Mouse (Mus musculus) CH12.LX (cell line): ENCODE measurements around the gene Ifi205.

Experiments used
- CTCF ChIP-seq, 2 experiments: IDR thresholded peaks in 1 of 2; conservative IDR thresholded peaks in 1 of 2; 2 replicates each; pipeline ENCODE4 v1.5.1; 2011 to 2012; ENCODE audit warnings: low read depth in 2 of 2, low read length in 2 of 2, improper control_type of control experiment in 1 of 2, inconsistent platforms in 1 of 2, mild to moderate bottlenecking in 1 of 2, moderate library complexity in 1 of 2
- JUND ChIP-seq: conservative IDR thresholded peaks from 2 replicates; pipeline ENCODE4 v1.6.1; 2011; ENCODE audit warnings: low read depth, low read length, improper control_type of control experiment
- KAT2A ChIP-seq: IDR thresholded peaks from 2 replicates; pipeline ENCODE4 v1.6.1; 2012; ENCODE audit warnings: low read length, improper control_type of control experiment, inconsistent platforms; ENCODE audit not compliant: insufficient replicate concordance
- MAX ChIP-seq: IDR thresholded peaks from 2 replicates; pipeline ENCODE4 v1.6.1; 2011; ENCODE audit warnings: low read length, improper control_type of control experiment
- POLR2AphosphoS2 ChIP-seq: IDR thresholded peaks from 2 replicates; pipeline ENCODE4 v1.6.1; 2011; ENCODE audit warnings: low read depth, low read length, improper control_type of control experiment
- RAD21 ChIP-seq: IDR thresholded peaks from 2 replicates; pipeline ENCODE4 v1.6.1; 2011; ENCODE audit warnings: low read depth, mild to moderate bottlenecking, low read length, improper control_type of control experiment, moderate library complexity
- TCF12 ChIP-seq: IDR thresholded peaks from 2 replicates; pipeline ENCODE4 v1.6.1; 2014; ENCODE audit warnings: low read depth, mild to moderate bottlenecking, inconsistent platforms, low read length, improper control_type of control experiment
- ZNF384 ChIP-seq: IDR thresholded peaks from 2 replicates; pipeline ENCODE4 v1.6.1; 2012; ENCODE audit warnings: low read depth, low read length, improper control_type of control experiment, inconsistent platforms

DNA sequence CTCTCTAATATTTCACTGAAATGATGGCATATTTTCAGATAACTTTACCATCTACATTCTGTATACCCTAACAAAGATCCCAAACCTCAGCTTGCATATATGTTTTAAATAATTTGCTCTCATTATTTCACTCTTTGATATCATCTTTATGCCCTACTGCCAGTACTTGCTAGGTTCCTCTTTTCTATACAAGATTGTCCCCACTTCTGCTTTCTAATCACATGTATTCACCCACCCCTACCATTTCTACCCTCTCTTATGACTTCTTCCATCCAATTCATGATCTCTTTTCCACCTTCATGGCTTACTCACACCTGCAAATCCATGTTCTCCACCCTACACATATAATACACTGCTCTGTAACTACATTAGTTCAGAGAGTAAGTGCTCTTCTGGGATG is 54.0 kb downstream of the Ifi205 start:
- TF ChIP-seq TCF12 (no peak), ZNF384 (no peak), RAD21 (no peak), MAX (no peak), CTCF (conservative IDR thresholded peaks at IDR 0.05 in 1 of 2, IDR thresholded peaks at IDR 0.05 in 1 of 2; ENCODE audit: low read depth in 2 of 2, low read length in 2 of 2) (no peak), JUND (no peak), POLR2AphosphoS2 (no peak), KAT2A (no peak)
